Mouse (Mus musculus) kidney, postnatal 0 days (tissue): ENCODE data around the gene Trpt1. TPM values are rescaled to one million over a fixed set of nuclear protein-coding genes. Genes with fewer than 3 reads are reported as not detected.

ENCODE experiments used
- ATAC-seq: fragments of 200-750 bp; cut with Nextera tagmentation; replicated peaks from 2 replicates; pipeline ENCODE4 v1.8.0; 2017; ENCODE audit warnings: low read depth, moderate number of reproducible peaks, moderate TSS enrichment, moderate library complexity; ENCODE audit not compliant: low FRiP score
- DNase-seq: peaks from one replicate; pipeline ENCODE4 v3.0.0-alpha.2; 2016; ENCODE audit warnings: low spot score
- H3K27ac ChIP-seq: fragments of 300-500 bp; sonication (generic); 2 replicates; pipeline ENCODE4 v1.5.1; 2014; ENCODE audit warnings: mild to moderate bottlenecking
- H3K27me3 ChIP-seq: fragments of 300-500 bp; sonication (generic); 2 replicates; pipeline ENCODE4 v1.6.1; 2014; ENCODE audit warnings: low read length, mixed read lengths; ENCODE audit not compliant: insufficient read depth
- H3K36me3 ChIP-seq: fragments of 300-500 bp; sonication (generic); 2 replicates; pipeline ENCODE4 v1.6.1; 2014; ENCODE audit warnings: low read length, mixed read lengths; ENCODE audit not compliant: insufficient read depth
- H3K4me1 ChIP-seq: fragments of 300-500 bp; sonication (generic); replicated peaks from 2 replicates; pipeline ENCODE4 v1.6.1; 2014; ENCODE audit warnings: antibody characterized with exemption, low read length, mixed read lengths; ENCODE audit not compliant: insufficient read depth
- H3K4me2 ChIP-seq: fragments of 300-500 bp; sonication (generic); 2 replicates; pipeline ENCODE4 v1.6.1; 2014; ENCODE audit warnings: mild to moderate bottlenecking, low read length, moderate library complexity, mixed read lengths
- H3K4me3 ChIP-seq: fragments of 300-500 bp; sonication (generic); replicated peaks from 2 replicates; pipeline ENCODE4 v1.5.1; 2014; ENCODE audit warnings: low read depth, low read length
- H3K9ac ChIP-seq: fragments of 300-500 bp; sonication (generic); 2 replicates; pipeline ENCODE4 v1.6.1; 2014; ENCODE audit warnings: low read depth, low read length
- H3K9me3 ChIP-seq: fragments of 300-500 bp; sonication (generic); replicated peaks from 2 replicates; pipeline ENCODE4 v1.6.1; 2016; ENCODE audit warnings: low read length, inconsistent platforms, mixed read lengths
- CTCF ChIP-seq: IDR thresholded peaks from 2 replicates; pipeline ENCODE4 v1.5.1; 2016; ENCODE audit warnings: antibody characterized with exemption, low read depth, mild to moderate bottlenecking, moderate library complexity
- WGBS: fragments of 180-500 bp; shearing (Covaris S2); extraction: QIAGEN DNeasy Blood & Tissue Kit; methylation state at CpG from one replicate; pipeline ENCODE4 v1.1.7; 2014; 5-methylcytosine and 5-hydroxymethylcytosine counted together
- polyA plus RNA-seq: library from polyadenylated mRNA; unstranded; fragments of >200 nt; fragmentation: Nextera tagmentation; extraction: Ambion mirVana; gene quantifications from 2 replicates; pipeline ENCODE4 v1.2.1, GENCODE M21; 2015

The Trpt1 gene
- polyA plus RNA-seq, 1 experiment from 2014 or later = 14.5 TPM

DNA sequence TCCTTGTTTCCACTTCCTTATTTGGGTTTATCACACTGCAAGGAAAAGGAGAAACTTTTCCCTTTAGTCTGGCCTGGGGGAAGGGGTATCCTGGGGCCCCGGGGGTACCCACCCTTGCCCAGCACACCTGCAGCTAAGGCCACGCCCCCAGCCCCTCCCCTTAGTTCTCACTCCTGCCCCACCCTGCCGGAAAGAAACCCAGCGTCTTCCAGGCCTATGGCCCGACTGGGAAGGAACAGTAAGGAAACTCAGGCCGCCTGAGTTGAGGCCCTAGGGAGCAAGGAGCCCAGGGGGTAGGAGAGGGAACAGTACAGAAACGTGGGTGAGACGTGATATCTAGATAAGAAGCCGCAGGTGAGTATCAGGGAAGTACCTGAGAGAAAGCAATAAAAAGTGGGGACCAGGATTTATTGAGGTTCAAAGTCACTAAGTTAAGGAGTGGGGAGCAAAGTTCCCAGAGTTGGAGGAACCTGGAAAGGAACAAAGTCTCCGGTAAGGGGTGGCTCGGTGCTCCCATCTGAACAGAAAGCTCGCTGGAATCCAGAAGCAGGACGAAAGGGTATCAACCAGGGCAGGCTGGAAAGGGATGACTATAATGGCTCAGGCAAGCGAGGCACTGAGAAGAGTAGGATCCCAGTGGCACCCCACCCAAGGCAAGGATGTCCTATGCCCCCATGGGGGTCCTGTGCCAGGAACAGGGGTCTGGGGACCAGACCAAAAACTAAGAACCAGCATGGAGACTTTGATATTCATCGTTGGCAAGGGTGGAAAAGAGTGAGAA lies 27.2 kb upstream of the Trpt1 start:
- peaks cover 26% of the 10 kb centered on the region for H3K4me1 ChIP-seq
- TF ChIP-seq CTCF = no peak
- H3K9ac ChIP-seq = peak overlapping the region; percentile 79
- peak overlapping the region; percentile 65; the same call in 1 of the 2 replicates for H3K27ac ChIP-seq
- peaks cover 22% of the 10 kb centered on the region for H3K36me3 ChIP-seq
- DNase-seq (peak; percentile 35), ATAC-seq (peak; percentile 23)
- no peaks in the 10 kb centered on the region for H3K9me3 ChIP-seq
- WGBS = 5% methylated on average over 15 of the region's 15 CpGs
- peak overlapping the region; percentile 67 for H3K4me2 ChIP-seq
- H3K27me3 ChIP-seq = no peaks in the 10 kb centered on the region
- H3K4me3 ChIP-seq = peak overlapping the region; percentile 58

DNA sequence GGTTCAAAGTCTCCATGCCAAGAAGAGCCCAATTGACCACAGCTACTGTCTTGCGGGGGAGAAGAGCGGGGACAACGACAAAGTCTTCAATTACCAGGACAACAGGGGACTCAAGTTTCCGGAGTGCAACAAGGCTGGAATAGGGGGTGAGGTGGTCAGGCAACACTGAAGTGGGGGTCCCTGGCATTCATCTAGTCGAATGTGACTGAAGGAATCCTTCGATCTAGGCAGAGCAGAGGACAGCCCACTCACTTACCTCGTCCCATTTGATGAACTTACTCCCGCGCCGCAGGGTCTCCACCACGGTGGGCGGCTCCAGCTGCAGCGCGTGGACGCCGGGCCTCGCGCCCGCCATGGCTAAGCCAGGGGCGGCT lies 26.7 kb upstream of the Trpt1 start:
- Histone ChIP-seq H3K4me2 (peak overlapping the region; percentile 67), H3K36me3 (peaks cover 22% of the 10 kb centered on the region), H3K27me3 (no peaks in the 10 kb centered on the region), H3K4me3 (peak overlapping the region; percentile 58), H3K27ac (peak overlapping the region; percentile 65; the same call in 1 of the 2 replicates), H3K4me1 (peaks cover 26% of the 10 kb centered on the region), H3K9me3 (no peaks in the 10 kb centered on the region), H3K9ac (peak overlapping the region; percentile 79)
- ATAC-seq (no peak), DNase-seq (peak; percentile 58)
- TF ChIP-seq CTCF = no peak
- 0% methylated on average over 13 of the region's 20 CpGs for WGBS

DNA sequence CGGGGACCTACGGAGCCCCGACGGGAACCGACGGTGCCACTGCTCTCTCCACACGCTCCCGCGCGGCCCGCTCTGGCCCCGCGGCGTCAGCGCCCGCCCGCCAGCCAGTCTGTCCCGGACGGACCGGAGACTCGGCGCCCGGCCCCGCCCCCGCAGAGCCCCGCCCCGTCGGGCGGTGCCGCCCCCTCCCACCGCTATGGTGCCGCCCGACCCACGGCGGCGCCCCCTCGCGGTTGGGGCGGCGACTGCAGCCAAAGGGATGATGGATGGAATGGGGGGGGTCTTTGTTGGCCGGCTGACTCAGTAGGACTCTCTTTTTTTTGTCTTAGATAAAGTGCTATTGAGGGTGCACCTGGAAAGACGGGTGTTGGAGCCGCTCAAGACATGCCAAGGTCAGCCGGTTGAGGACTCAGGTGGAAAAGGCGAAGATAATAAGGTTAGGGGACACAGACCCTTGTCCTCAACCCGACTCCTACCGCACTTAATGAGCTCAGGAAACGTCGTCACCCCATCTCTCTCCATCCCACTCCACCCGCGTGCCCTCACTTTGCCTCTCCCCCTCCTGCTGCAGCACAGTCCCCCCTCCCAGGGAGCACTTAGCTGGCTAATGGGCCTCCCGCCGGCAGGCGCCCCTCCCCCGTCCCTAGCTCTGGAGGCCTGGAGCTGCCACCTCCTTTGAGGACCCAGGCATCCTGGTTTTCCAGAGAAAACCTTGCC lies 26.1 kb upstream of the Trpt1 start:
- Histone ChIP-seq H3K4me1 (peaks cover 26% of the 10 kb centered on the region), H3K27me3 (no peaks in the 10 kb centered on the region), H3K4me2 (peak overlapping the region; percentile 67), H3K36me3 (peaks cover 16% of the 10 kb centered on the region), H3K9me3 (no peaks in the 10 kb centered on the region), H3K9ac (peak overlapping the region; percentile 79), H3K27ac (peak overlapping the region; percentile 65; the same call in 1 of the 2 replicates), H3K4me3 (peak overlapping the region; percentile 58)
- ATAC-seq = peak; percentile 51
- peak; percentile 64 for DNase-seq
- 1% methylated on average over 52 of the region's 55 CpGs for WGBS
- TF ChIP-seq CTCF = peak; percentile 72

DNA sequence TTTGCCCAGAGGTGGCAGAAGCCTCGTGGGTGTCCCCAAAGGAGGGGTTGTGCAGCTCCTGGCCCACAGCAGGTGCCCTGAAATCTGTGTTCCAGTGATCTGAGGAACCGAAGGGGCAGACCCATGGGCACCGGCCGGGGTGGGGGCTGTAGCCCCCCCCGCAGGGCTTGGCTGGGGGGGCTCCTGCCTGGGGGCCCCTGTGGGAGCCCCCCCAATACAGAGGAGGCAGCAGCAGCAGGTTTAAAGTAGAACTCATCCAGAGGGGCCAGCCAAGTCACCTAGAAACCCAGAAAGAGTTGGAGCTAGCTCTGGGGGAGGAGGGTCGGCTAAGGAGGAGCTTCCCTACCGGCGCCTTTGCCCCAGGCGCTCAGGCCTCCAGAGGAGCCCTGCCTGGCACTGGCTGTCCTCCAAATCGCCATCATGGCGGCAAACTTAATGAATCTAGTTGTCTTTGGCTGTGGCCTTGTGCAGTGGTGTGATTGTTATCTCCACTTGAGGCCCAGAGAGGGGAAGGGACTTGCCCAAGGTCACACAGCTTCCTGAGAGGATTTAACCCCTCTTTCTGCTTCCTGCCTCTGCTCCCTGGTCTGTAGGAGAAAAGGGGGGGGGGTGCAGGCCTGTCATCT lies 25.4 kb upstream of the Trpt1 start:
- DNase-seq (no peak), ATAC-seq (no peak)
- Histone ChIP-seq H3K4me3 (no peak overlapping the region), H3K9me3 (no peaks in the 10 kb centered on the region), H3K4me2 (peak overlapping the region; percentile 67), H3K27me3 (no peaks in the 10 kb centered on the region), H3K36me3 (0 out of 2 replicates have a peak, but pooled peaks cover 9% of the 10 kb centered on the region), H3K9ac (no peak overlapping the region), H3K27ac (0 out of 2 replicates have a peak overlapping the region, but pooled peaks have one; percentile 20), H3K4me1 (peaks cover 26% of the 10 kb centered on the region)
- WGBS = 25% methylated on average over 11 of the region's 11 CpGs
- TF ChIP-seq CTCF = no peak

DNA sequence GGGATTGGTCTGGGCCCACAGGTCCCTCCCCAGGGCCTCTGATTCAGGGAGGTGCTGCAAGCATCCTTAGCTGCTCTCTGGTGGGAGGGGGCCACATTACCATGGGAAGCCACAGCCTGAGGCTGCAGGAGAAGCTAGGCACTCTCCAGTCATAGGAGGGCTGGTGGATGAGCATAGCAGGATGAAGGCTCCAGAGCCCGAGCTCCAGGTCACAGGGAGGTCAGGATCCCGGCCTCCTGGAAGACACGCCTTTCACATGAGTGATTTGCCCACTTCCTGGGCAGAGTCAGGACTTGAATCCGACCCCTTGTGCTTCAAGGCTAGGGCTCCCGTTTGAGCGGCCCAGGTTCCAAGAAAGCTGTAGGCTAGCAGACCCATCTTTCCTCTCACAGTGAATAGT lies 24.3 kb upstream of the Trpt1 start:
- no peaks in the 10 kb centered on the region for H3K9me3 ChIP-seq
- no peaks in the 10 kb centered on the region for H3K36me3 ChIP-seq
- no peak overlapping the region for H3K4me2 ChIP-seq
- ATAC-seq (no peak), DNase-seq (no peak)
- no peaks in the 10 kb centered on the region for H3K27me3 ChIP-seq
- H3K9ac ChIP-seq = no peak overlapping the region; the same call in 1 of the 2 replicates
- H3K4me1 ChIP-seq = peaks cover 35% of the 10 kb centered on the region
- no peak overlapping the region for H3K27ac ChIP-seq
- WGBS = 23% methylated on average over 6 of the region's 6 CpGs
- no peak overlapping the region for H3K4me3 ChIP-seq
- TF ChIP-seq CTCF = no peak

DNA sequence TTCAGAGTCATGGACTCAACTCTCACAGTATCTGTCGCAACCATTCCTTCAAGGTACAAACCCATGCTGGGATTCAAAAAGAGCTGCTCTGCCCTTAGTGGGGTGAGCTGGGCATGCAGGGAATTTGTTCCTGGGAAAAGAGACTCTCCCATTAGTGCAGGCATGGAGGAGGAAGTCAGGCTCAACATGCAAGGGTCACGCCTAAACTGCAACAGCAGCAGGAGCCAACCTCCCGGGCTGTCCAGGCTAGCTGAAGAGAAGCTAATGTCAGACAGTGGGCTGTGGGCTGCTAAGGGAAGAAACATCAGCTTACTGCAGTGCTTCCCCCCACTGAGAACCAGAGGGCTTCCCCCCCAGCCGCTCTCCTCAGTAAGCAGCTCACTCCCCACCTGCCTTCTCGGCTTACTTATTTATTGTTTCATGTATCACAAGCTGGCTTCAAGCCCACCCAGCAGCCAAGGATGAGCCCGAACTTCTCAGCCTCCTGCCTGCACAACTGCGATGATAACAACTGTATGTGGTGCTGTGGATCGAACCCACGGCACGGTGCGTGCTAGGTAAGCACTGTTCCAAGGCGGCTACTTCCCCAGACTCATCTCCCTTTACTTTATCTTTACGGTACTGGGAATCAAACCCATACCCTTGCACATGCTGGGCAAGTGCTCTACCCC lies 23.5 kb upstream of the Trpt1 start:
- Histone ChIP-seq H3K27me3 (no peaks in the 10 kb centered on the region), H3K36me3 (0 out of 2 replicates have a peak, but pooled peaks cover 2% of the 10 kb centered on the region), H3K4me3 (no peak overlapping the region), H3K4me1 (peaks cover 36% of the 10 kb centered on the region), H3K9me3 (no peaks in the 10 kb centered on the region), H3K9ac (no peak overlapping the region), H3K4me2 (no peak overlapping the region), H3K27ac (no peak overlapping the region)
- ATAC-seq = no peak
- WGBS = 72% methylated on average over 13 of the region's 13 CpGs
- no peak for DNase-seq
- no peak for TF ChIP-seq CTCF
